Mouse (Mus musculus) neural tube, embryonic 15.5 days (tissue): Measurements from ENCODE around the gene Pbx2. TPM values are rescaled to one million over a fixed set of nuclear protein-coding genes. Genes with fewer than 3 reads are reported as not detected.

Experiments
- ATAC-seq: fragments of 200-750 bp; cut with Nextera tagmentation; 2 replicates; pipeline ENCODE4 v1.8.0; 2017; ENCODE audit warnings: mild to moderate bottlenecking, moderate TSS enrichment, moderate library complexity; ENCODE audit not compliant: low FRiP score
- H3K27ac ChIP-seq: fragments of 300-500 bp; sonication (generic); replicated peaks from 2 replicates; pipeline ENCODE4 v1.5.1; 2015; ENCODE audit warnings: mild to moderate bottlenecking, inconsistent platforms
- H3K27me3 ChIP-seq: fragments of 300-500 bp; sonication (generic); replicated peaks from 2 replicates; pipeline ENCODE4 v1.6.1; 2015; ENCODE audit warnings: inconsistent platforms
- H3K36me3 ChIP-seq: fragments of 300-500 bp; sonication (generic); 2 replicates; pipeline ENCODE4 v1.6.1; 2015; ENCODE audit warnings: inconsistent platforms
- H3K4me1 ChIP-seq: fragments of 300-500 bp; sonication (generic); 2 replicates; pipeline ENCODE4 v1.6.1; 2015; ENCODE audit warnings: inconsistent platforms
- H3K4me2 ChIP-seq: fragments of 300-500 bp; sonication (generic); 2 replicates; pipeline ENCODE4 v1.6.1; 2015; ENCODE audit warnings: inconsistent platforms, mild to moderate bottlenecking, moderate library complexity
- H3K4me3 ChIP-seq: fragments of 300-500 bp; sonication (generic); replicated peaks from 2 replicates; pipeline ENCODE4 v1.5.1; 2015; ENCODE audit warnings: mild to moderate bottlenecking, inconsistent platforms
- H3K9ac ChIP-seq: fragments of 300-500 bp; sonication (generic); replicated peaks from 2 replicates; pipeline ENCODE4 v1.6.1; 2015; ENCODE audit warnings: mild to moderate bottlenecking, inconsistent platforms
- H3K9me3 ChIP-seq: fragments of 300-500 bp; sonication (generic); replicated peaks from 2 replicates; pipeline ENCODE4 v1.6.1; 2016; ENCODE audit warnings: inconsistent platforms
- WGBS: fragments of 180-500 bp; shearing (Covaris S2); methylation state at CpG from one replicate; pipeline ENCODE4 v1.1.7; 2015; ENCODE audit warnings: mixed read lengths; 5-methylcytosine and 5-hydroxymethylcytosine counted together
- polyA plus RNA-seq: library from polyadenylated mRNA; unstranded; fragments of >200 nt; fragmentation: Nextera tagmentation; extraction: Ambion mirVana; gene quantifications from 2 replicates; pipeline ENCODE4 v1.2.1, GENCODE M21; 2015

The Pbx2 gene
- polyA plus RNA-seq, 1 experiment from 2014 or later: 8.2 TPM

GRCm38 (mm10) chr17:34583397-34583796 lies 7.7 kb upstream of the Pbx2 start:
- ATAC-seq: no peak
- Histone ChIP-seq H3K27me3 (no peaks in the 10 kb centered on the region), H3K9ac (no peak overlapping the region), H3K36me3 (no peaks in the 10 kb centered on the region), H3K4me3 (no peak overlapping the region), H3K4me2 (no peak overlapping the region), H3K27ac (no peak overlapping the region), H3K9me3 (no peaks in the 10 kb centered on the region), H3K4me1 (peaks cover 24% of the 10 kb centered on the region)
- 63% methylated on average over 7 of the region's 7 CpGs for WGBS

- 87% methylated on average over 8 of the region's 8 CpGs for WGBS
- ATAC-seq: no peak
Observed at GRCm38 (mm10) chr17:34583819-34584218, 7.2 kb upstream of the Pbx2 start.

GRCm38 (mm10) chr17:34585121-34585520 lies 5.9 kb upstream of the Pbx2 start:
- Histone ChIP-seq H3K4me2 (no peak overlapping the region), H3K4me3 (no peak overlapping the region), H3K27me3 (no peaks in the 10 kb centered on the region), H3K36me3 (no peaks in the 10 kb centered on the region), H3K9ac (no peak overlapping the region), H3K4me1 (peaks cover 32% of the 10 kb centered on the region), H3K27ac (peak overlapping the region; percentile 100; the same call in 1 of the 2 replicates), H3K9me3 (no peaks in the 10 kb centered on the region)
- 84% methylated on average over 8 of the region's 8 CpGs for WGBS
- ATAC-seq: no peak

More at GRCm38 (mm10) chr17:34583819-34584218, 7.2 kb upstream of the Pbx2 start:
- Histone ChIP-seq H3K9me3 (no peaks in the 10 kb centered on the region), H3K27ac (no peak overlapping the region), H3K27me3 (no peaks in the 10 kb centered on the region), H3K4me3 (no peak overlapping the region), H3K4me2 (no peak overlapping the region), H3K9ac (no peak overlapping the region), H3K4me1 (peaks cover 27% of the 10 kb centered on the region), H3K36me3 (no peaks in the 10 kb centered on the region)

- Histone ChIP-seq H3K4me1 (peaks cover 42% of the 10 kb centered on the region), H3K27me3 (no peaks in the 10 kb centered on the region), H3K4me2 (peak overlapping the region; percentile 88), H3K9me3 (no peaks in the 10 kb centered on the region), H3K36me3 (no peaks in the 10 kb centered on the region), H3K4me3 (peak overlapping the region; percentile 76), H3K9ac (peak overlapping the region; percentile 89), H3K27ac (peak overlapping the region; percentile 100)
- ATAC-seq: peak; percentile 15
- 15% methylated on average over 32 of the region's 32 CpGs for WGBS
Observed at GRCm38 (mm10) chr17:34585877-34586771, 4.9 kb upstream of the Pbx2 start.

- peaks cover 49% of the 10 kb centered on the region for H3K4me1 ChIP-seq
- H3K9me3 ChIP-seq: no peaks in the 10 kb centered on the region
- H3K9ac ChIP-seq: peak overlapping the region; percentile 89
- ATAC-seq: peak; percentile 79
- peak overlapping the region; percentile 76 for H3K4me3 ChIP-seq
- no peaks in the 10 kb centered on the region for H3K27me3 ChIP-seq
- H3K27ac ChIP-seq: peak overlapping the region; percentile 100
- WGBS: under 1% methylated on average over 38 of the region's 38 CpGs
- no peaks in the 10 kb centered on the region for H3K36me3 ChIP-seq
- H3K4me2 ChIP-seq: peak overlapping the region; percentile 88
Observed at GRCm38 (mm10) chr17:34586796-34587422, 4.2 kb upstream of the Pbx2 start.

- peak; percentile 81 for ATAC-seq
- Histone ChIP-seq H3K4me1 (peaks cover 49% of the 10 kb centered on the region), H3K9me3 (no peaks in the 10 kb centered on the region), H3K4me2 (peak overlapping the region; percentile 88), H3K36me3 (no peaks in the 10 kb centered on the region), H3K9ac (peak overlapping the region; percentile 89), H3K27ac (peak overlapping the region; percentile 100), H3K4me3 (peak overlapping the region; percentile 76), H3K27me3 (no peaks in the 10 kb centered on the region)
- under 1% methylated on average over 50 of the region's 50 CpGs for WGBS
Observed at GRCm38 (mm10) chr17:34587423-34587811, 3.6 kb upstream of the Pbx2 start.

- Histone ChIP-seq H3K9ac (peak overlapping the region; percentile 89), H3K27ac (peak overlapping the region; percentile 100), H3K27me3 (no peaks in the 10 kb centered on the region), H3K36me3 (no peaks in the 10 kb centered on the region), H3K4me3 (peak overlapping the region; percentile 76), H3K9me3 (no peaks in the 10 kb centered on the region), H3K4me2 (peak overlapping the region; percentile 88), H3K4me1 (peaks cover 51% of the 10 kb centered on the region)
- ATAC-seq: no peak
- 4% methylated on average over 19 of the region's 19 CpGs for WGBS
Observed at GRCm38 (mm10) chr17:34587814-34588213, 3.3 kb upstream of the Pbx2 start.

GRCm38 (mm10) chr17:34588767-34589166 lies 2.3 kb upstream of the Pbx2 start:
- H3K27me3 ChIP-seq: no peaks in the 10 kb centered on the region
- peak overlapping the region; percentile 88; the same call in 1 of the 2 replicates for H3K4me2 ChIP-seq
- H3K27ac ChIP-seq: no peak overlapping the region
- H3K9ac ChIP-seq: no peak overlapping the region
- no peak overlapping the region for H3K4me3 ChIP-seq
- H3K9me3 ChIP-seq: no peaks in the 10 kb centered on the region
- 76% methylated on average over 3 of the region's 3 CpGs for WGBS
- ATAC-seq: no peak
- H3K4me1 ChIP-seq: peaks cover 60% of the 10 kb centered on the region
- H3K36me3 ChIP-seq: no peaks in the 10 kb centered on the region

GRCm38 (mm10) chr17:34589206-34589605 lies 1.9 kb upstream of the Pbx2 start:
- 54% methylated on average over 7 of the region's 7 CpGs for WGBS
- H3K27me3 ChIP-seq: no peaks in the 10 kb centered on the region
- no peaks in the 10 kb centered on the region for H3K9me3 ChIP-seq
- peak overlapping the region; percentile 88; the same call in 1 of the 2 replicates for H3K4me2 ChIP-seq
- no peak overlapping the region for H3K27ac ChIP-seq
- no peak overlapping the region for H3K9ac ChIP-seq
- peaks cover 65% of the 10 kb centered on the region for H3K4me1 ChIP-seq
- no peaks in the 10 kb centered on the region for H3K36me3 ChIP-seq
- H3K4me3 ChIP-seq: no peak overlapping the region
- ATAC-seq: no peak

- Histone ChIP-seq H3K4me2 (peak within 1 kb of the TSS; percentile 88), H3K27me3 (no peaks in the 10 kb centered on the region), H3K4me3 (0 out of 2 replicates have a peak within 1 kb of the TSS, but pooled peaks have one; percentile 78), H3K9me3 (no peaks in the 10 kb centered on the region), H3K9ac (0 out of 2 replicates have a peak within 1 kb of the TSS, but pooled peaks have one; percentile 10), H3K4me1 (peaks cover 69% of the 10 kb centered on the region), H3K36me3 (peaks cover 3% of the 10 kb centered on the region), H3K27ac (peak within 1 kb of the TSS; percentile 98)
- WGBS: 31% methylated on average over 7 of the region's 7 CpGs
- no peak for ATAC-seq
Observed at GRCm38 (mm10) chr17:34589681-34590101, 1.4 kb upstream of the Pbx2 start, which contains the start of gene Gpsm3. Gene Gpsm3, plus strand, starts transcription at chr17:34589806.

GRCm38 (mm10) chr17:34590154-34590987 lies 695 bp upstream of the Pbx2 start:
- Histone ChIP-seq H3K4me2 (peak overlapping the region; percentile 88), H3K4me1 (peaks cover 72% of the 10 kb centered on the region), H3K9ac (0 out of 2 replicates have a peak overlapping the region, but pooled peaks have one; percentile 10), H3K27me3 (no peaks in the 10 kb centered on the region), H3K27ac (peak overlapping the region; percentile 98), H3K9me3 (no peaks in the 10 kb centered on the region), H3K4me3 (peak overlapping the region; percentile 78; the same call in 1 of the 2 replicates), H3K36me3 (peaks cover 6% of the 10 kb centered on the region)
- WGBS: 70% methylated on average over 15 of the region's 15 CpGs
- ATAC-seq: no peak
